ENCODE assay signal across 8 mouse cellular contexts in genomic region chrX:136171189-136172117, GRCm38 (mm10). TPM values are rescaled to one million over a fixed set of nuclear protein-coding genes. Genes with fewer than 3 reads are reported as not detected.
DNase-seq lines count a peak whose midpoint lies in the region; ATAC-seq lines count a peak whose summit lies in the region.

No protein-coding gene starts in this region.

- no peaks in the 10 kb centered on the region for H3K27me3 ChIP-seq in embryonic facial prominence, embryonic 11.5 days (ENCODE audit: control insufficient read depth, insufficient read depth, low read length)

- no peaks in the 10 kb centered on the region for H3K36me3 ChIP-seq in embryonic facial prominence, embryonic 11.5 days (replicated peaks; ENCODE audit: control insufficient read depth, insufficient read depth, low read depth, low read length)

- peak overlapping the region; percentile 29 for H3K4me2 ChIP-seq in embryonic facial prominence, embryonic 11.5 days (ENCODE audit: low read depth, low read length)

- intact Hi-C loops in left cerebral cortex, postnatal 25 days (cut with DNase I), result no loop called here

- peak; percentile 1 for DNase-seq in thymus, postnatal 25 days
- DNase-seq in thymus, postnatal 10 days (ENCODE audit: low spot score in 2 of 2), result no peak
- peak; percentile 81 for DNase-seq in embryonic facial prominence, embryonic 11.5 days (ENCODE audit: low spot score)
- peak; percentile 58 for DNase-seq in kidney, adult 11 months
- DNase-seq in left cerebral cortex, postnatal 25 days (ENCODE audit: low spot score in 2 of 2), result peak; percentile 49 to 71
- peak; percentile 22 for DNase-seq in skeletal muscle tissue, adult 2 months (ENCODE audit: low read depth, low spot score)

- peak overlapping the region; percentile 66 for H3K27ac ChIP-seq in embryonic facial prominence, embryonic 11.5 days (replicated peaks; ENCODE audit: low read depth, low read length)

- peak; percentile 32 for ATAC-seq in embryonic facial prominence, embryonic 11.5 days (replicated peaks; ENCODE audit: insufficient number of reproducible peaks, low FRiP score, low TSS enrichment, low read depth)
- peak; percentile 31 for ATAC-seq in granulocyte monocyte progenitor cell, adult 5-6 weeks (replicated peaks; ENCODE audit: poor library complexity, severe bottlenecking)
- ATAC-seq in megakaryocyte progenitor cell, adult 5-6 weeks (replicated peaks; ENCODE audit: poor library complexity), result peak; percentile 35

- 14% methylated on average over 24 of the region's 24 CpGs for WGBS in embryonic facial prominence, embryonic 11.5 days

- no peaks in the 10 kb centered on the region for H3K4me1 ChIP-seq in embryonic facial prominence, embryonic 11.5 days (ENCODE audit: control insufficient read depth, insufficient read depth, low read length)

- H3K9ac ChIP-seq in embryonic facial prominence, embryonic 11.5 days (replicated peaks; ENCODE audit: low read length), result peak overlapping the region; percentile 75

- peak overlapping the region; percentile 52 for H3K4me3 ChIP-seq in embryonic facial prominence, embryonic 11.5 days (ENCODE audit: low read depth, low read length)

- H3K9me3 ChIP-seq in embryonic facial prominence, embryonic 11.5 days (replicated peaks; ENCODE audit: control insufficient read depth, low read length), result no peaks in the 10 kb centered on the region

RNA-seq across cellular contexts. Expression of gene Tceal8, which starts 0.7 kb away (rescaled TPM):
- 268 and 299 TPM in 2 replicates for polyA plus RNA-seq in embryonic facial prominence, embryonic 11.5 days (2014; fragmentation: Nextera tagmentation; extraction: Ambion mirVana)
- 47.6 and 82.8 TPM in 2 replicates for total RNA-seq in granulocyte monocyte progenitor cell, adult 5-6 weeks (2014; fragmentation: Nextera tagmentation)
- total RNA-seq in granulocyte monocyte progenitor cell, adult 5-6 weeks (2017), result 133 and 145 TPM in 2 replicates
- total RNA-seq in left cerebral cortex, postnatal 25 days (2021), result 10 to 100 TPM; 32.8 to 45.5 TPM
- total RNA-seq in megakaryocyte progenitor cell, adult 5-6 weeks (2015), result 64.8 and 74.3 TPM in 2 replicates
- 109 and 113 TPM in 2 replicates for total RNA-seq in megakaryocyte progenitor cell, adult 5-6 weeks (2017)

RNA-seq across cellular contexts. Expression of gene Tceal5, which starts 32.2 kb away (rescaled TPM):
- polyA plus RNA-seq in embryonic facial prominence, embryonic 11.5 days (2014; fragmentation: Nextera tagmentation; extraction: Ambion mirVana), result 2.4 and 3.1 TPM in 2 replicates
- not detected in 2 replicates for total RNA-seq in granulocyte monocyte progenitor cell, adult 5-6 weeks (2014; fragmentation: Nextera tagmentation)
- total RNA-seq in granulocyte monocyte progenitor cell, adult 5-6 weeks (2017), result not detected in 2 replicates
- total RNA-seq in left cerebral cortex, postnatal 25 days (2021), result 100 to 1,000 TPM; 125 to 156 TPM
- 0.27 and 0.64 TPM in 2 replicates for total RNA-seq in megakaryocyte progenitor cell, adult 5-6 weeks (2015)
- 1.00 TPM in 1 of 2 replicates, not detected in the other for total RNA-seq in megakaryocyte progenitor cell, adult 5-6 weeks (2017)

RNA-seq across cellular contexts. Expression of gene Bex4, which starts 32.7 kb away (rescaled TPM):
- polyA plus RNA-seq in embryonic facial prominence, embryonic 11.5 days (2014; fragmentation: Nextera tagmentation; extraction: Ambion mirVana), result 93.9 and 103 TPM in 2 replicates
- 3.2 TPM in 1 of 2 replicates, not detected in the other for total RNA-seq in granulocyte monocyte progenitor cell, adult 5-6 weeks (2014; fragmentation: Nextera tagmentation)
- 4.7 TPM in 1 of 2 replicates, not detected in the other for total RNA-seq in granulocyte monocyte progenitor cell, adult 5-6 weeks (2017)
- 10 to 100 TPM; 19.8 to 22.3 TPM for total RNA-seq in left cerebral cortex, postnatal 25 days (2021)
- 7.7 and 8.3 TPM in 2 replicates for total RNA-seq in megakaryocyte progenitor cell, adult 5-6 weeks (2015)
- 7.4 and 17.7 TPM in 2 replicates for total RNA-seq in megakaryocyte progenitor cell, adult 5-6 weeks (2017)

RNA-seq across cellular contexts. Expression of gene Tceal7, which starts 43.1 kb away (rescaled TPM):
- 1.9 and 2.6 TPM in 2 replicates for polyA plus RNA-seq in embryonic facial prominence, embryonic 11.5 days (2014; fragmentation: Nextera tagmentation; extraction: Ambion mirVana)
- not detected in 2 replicates for total RNA-seq in granulocyte monocyte progenitor cell, adult 5-6 weeks (2014; fragmentation: Nextera tagmentation)
- total RNA-seq in granulocyte monocyte progenitor cell, adult 5-6 weeks (2017), result not detected in 2 replicates
- 1 to 10 TPM; 1.9 to 2.2 TPM for total RNA-seq in left cerebral cortex, postnatal 25 days (2021)
- total RNA-seq in megakaryocyte progenitor cell, adult 5-6 weeks (2015), result not detected in 2 replicates
- total RNA-seq in megakaryocyte progenitor cell, adult 5-6 weeks (2017), result not detected in 2 replicates

RNA-seq across cellular contexts. Expression of gene Bex1, which starts 43.9 kb away (rescaled TPM):
- polyA plus RNA-seq in embryonic facial prominence, embryonic 11.5 days (2014; fragmentation: Nextera tagmentation; extraction: Ambion mirVana), result 90.5 and 96.0 TPM in 2 replicates
- total RNA-seq in granulocyte monocyte progenitor cell, adult 5-6 weeks (2014; fragmentation: Nextera tagmentation), result 1.8 TPM in 1 of 2 replicates, not detected in the other
- 2.0 TPM in 1 of 2 replicates, not detected in the other for total RNA-seq in granulocyte monocyte progenitor cell, adult 5-6 weeks (2017)
- total RNA-seq in left cerebral cortex, postnatal 25 days (2021), result 10 to 100 TPM; 87.8 to 89.8 TPM
- 1.8 and 4.9 TPM in 2 replicates for total RNA-seq in megakaryocyte progenitor cell, adult 5-6 weeks (2015)
- 1.9 and 2.3 TPM in 2 replicates for total RNA-seq in megakaryocyte progenitor cell, adult 5-6 weeks (2017)

Comparison
In these comparisons a context has a peak if more than half of its experiments do, and no peak if none do; other contexts are left out.
1. DNase-seq: peak in thymus, postnatal 25 days (single experiment), embryonic facial prominence, embryonic 11.5 days (single experiment), kidney, adult 11 months (single experiment), left cerebral cortex, postnatal 25 days (2 of 2) and skeletal muscle tissue, adult 2 months (single experiment); none in thymus, postnatal 10 days (0 of 2).
2. RNA of gene Tceal5, which starts 32.2 kb away (total RNA-seq): 125 to 156 TPM in left cerebral cortex, postnatal 25 days; 0.27 to 1.00 TPM in megakaryocyte progenitor cell, adult 5-6 weeks and not detected in granulocyte monocyte progenitor cell, adult 5-6 weeks; every median in the first group is over 10 times any median in the second.
3. Peak in every context shown above with its lines, with median percentiles within 50 percentile points of each other: ATAC-seq.